Mouse (Mus musculus): Measurements from ENCODE around the gene Erich3.

DNA sequence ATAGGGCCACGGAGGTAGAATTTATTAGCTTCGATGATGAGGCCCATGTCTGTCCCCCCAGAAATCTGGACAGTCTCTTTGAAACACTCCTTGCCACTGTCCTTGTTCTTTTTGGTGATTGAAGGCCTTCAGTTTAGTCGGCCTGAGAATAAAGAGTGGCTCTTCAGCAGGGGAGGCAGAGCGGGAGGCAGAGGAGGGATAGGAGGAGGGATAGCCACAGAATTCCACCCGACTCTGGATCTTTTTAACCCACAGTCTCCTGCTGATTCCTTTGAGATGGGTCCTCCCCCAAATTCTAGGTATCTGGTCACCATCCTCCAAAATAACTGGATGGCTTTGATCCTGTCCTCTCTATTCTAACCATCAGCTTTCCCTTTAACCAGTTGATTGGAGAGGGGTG lies 10.2 kb upstream of the Erich3 start:
- TF ChIP-seq CTCF (IDR thresholded peaks at IDR 0.05; ENCODE audit: low read depth) (no peak), EP300 (IDR thresholded peaks at IDR 0.05; ENCODE audit: low read depth) (no peak)

All from liver, postnatal 0 days (tissue).